Mouse (Mus musculus): Measurements from ENCODE around the gene Gm29427. TPM values are rescaled to one million over a fixed set of nuclear protein-coding genes. Genes with fewer than 3 reads are reported as not detected.

Gene Gm29427
- total RNA-seq (2021) = not detected

GRCm38 (mm10) chr1:130715561-130716217 lies at the start of gene Gm29427:
Gene Gm29427, minus strand, starts transcription at chr1:130715799.
- DNase-seq = peak; percentile 92 to 93

- no peak for DNase-seq
These were observed 48.4 kb upstream of the Gm29427 start for GRCm38 (mm10) chr1:130764027-130764461.

- DNase-seq = no peak
These were observed 46.6 kb upstream of the Gm29427 start for GRCm38 (mm10) chr1:130762045-130762760.

- DNase-seq = no peak
These were observed 46.0 kb upstream of the Gm29427 start for GRCm38 (mm10) chr1:130761597-130761996.

- DNase-seq = no peak
These were observed 44.1 kb upstream of the Gm29427 start for GRCm38 (mm10) chr1:130759689-130760088.

GRCm38 (mm10) chr1:130746819-130747218 lies 31.2 kb upstream of the Gm29427 start:
- DNase-seq = no peak

GRCm38 (mm10) chr1:130745591-130745990 lies 30.0 kb upstream of the Gm29427 start:
- no peak for DNase-seq

- no peak for DNase-seq
These were observed 29.4 kb upstream of the Gm29427 start for GRCm38 (mm10) chr1:130744961-130745360.

- DNase-seq = no peak
These were observed 28.6 kb upstream of the Gm29427 start for GRCm38 (mm10) chr1:130744217-130744616.

- DNase-seq = no peak
These were observed 28.2 kb upstream of the Gm29427 start for GRCm38 (mm10) chr1:130743775-130744174.

- no peak for DNase-seq
These were observed 26.6 kb upstream of the Gm29427 start for GRCm38 (mm10) chr1:130742201-130742600.

GRCm38 (mm10) chr1:130740781-130741720 lies 25.5 kb upstream of the Gm29427 start:
- peak; percentile 60 to 70 for DNase-seq

- DNase-seq = no peak
These were observed 24.6 kb upstream of the Gm29427 start for GRCm38 (mm10) chr1:130740227-130740648.

GRCm38 (mm10) chr1:130739636-130740035 lies 24.0 kb upstream of the Gm29427 start:
- DNase-seq = no peak

GRCm38 (mm10) chr1:130738551-130739106 lies 23.0 kb upstream of the Gm29427 start:
- no peak for DNase-seq

- DNase-seq = no peak
These were observed 22.3 kb upstream of the Gm29427 start for GRCm38 (mm10) chr1:130737916-130738315.

GRCm38 (mm10) chr1:130737411-130737881 lies 21.8 kb upstream of the Gm29427 start:
- DNase-seq = no peak

GRCm38 (mm10) chr1:130734852-130735251 lies 19.3 kb upstream of the Gm29427 start:
- no peak for DNase-seq

- no peak for DNase-seq
These were observed 18.9 kb upstream of the Gm29427 start for GRCm38 (mm10) chr1:130734452-130734851.

GRCm38 (mm10) chr1:130733671-130734070 lies 18.1 kb upstream of the Gm29427 start:
- DNase-seq = peak in 1 of 2 experiments; percentile 20

GRCm38 (mm10) chr1:130732706-130733658 lies 17.4 kb upstream of the Gm29427 start:
- no peak for DNase-seq
